Mouse (Mus musculus) heart, adult 9 months (tissue): Measurements from ENCODE around the gene Tnnt2.

Source experiments
- DNase-seq, 2 experiments: peaks; one replicate each; pipeline ENCODE4 v3.0.0; 2022; ENCODE audit warnings: low spot score in 2 of 2

Gene Tnnt2

GRCm38 (mm10) chr1:135835716-135836483, at the start of gene Tnnt2:
Gene Tnnt2, plus strand, starts transcription at chr1:135836354.
- peak; percentile 76 to 84 for DNase-seq

- DNase-seq = peak; percentile 59 to 66
Observed at GRCm38 (mm10) chr1:135787799-135788198, 48.4 kb upstream of the Tnnt2 start.

- no peak for DNase-seq
Observed at GRCm38 (mm10) chr1:135788708-135789107, 47.4 kb upstream of the Tnnt2 start.

- DNase-seq = peak in 1 of 2 experiments; percentile 41
Observed at GRCm38 (mm10) chr1:135789815-135790214, 46.3 kb upstream of the Tnnt2 start.

- no peak for DNase-seq
Observed at GRCm38 (mm10) chr1:135792143-135792939, 43.8 kb upstream of the Tnnt2 start.

GRCm38 (mm10) chr1:135793370-135794215, 42.6 kb upstream of the Tnnt2 start:
- DNase-seq = no peak

GRCm38 (mm10) chr1:135794216-135795134, 41.7 kb upstream of the Tnnt2 start:
- DNase-seq = no peak

- DNase-seq = no peak
Observed at GRCm38 (mm10) chr1:135798492-135798891, 37.7 kb upstream of the Tnnt2 start.

- no peak for DNase-seq
Observed at GRCm38 (mm10) chr1:135799109-135799627, 37.0 kb upstream of the Tnnt2 start.

GRCm38 (mm10) chr1:135800192-135800950, 35.8 kb upstream of the Tnnt2 start:
- no peak for DNase-seq

- DNase-seq = no peak
Observed at GRCm38 (mm10) chr1:135807546-135807945, 28.6 kb upstream of the Tnnt2 start.

- no peak for DNase-seq
Observed at GRCm38 (mm10) chr1:135810180-135810579, 26.0 kb upstream of the Tnnt2 start.

GRCm38 (mm10) chr1:135811016-135811646, 25.0 kb upstream of the Tnnt2 start:
- DNase-seq = peak; percentile 58 to 71

- no peak for DNase-seq
Observed at GRCm38 (mm10) chr1:135812205-135812604, 23.9 kb upstream of the Tnnt2 start.

- DNase-seq = no peak
Observed at GRCm38 (mm10) chr1:135812618-135813017, 23.5 kb upstream of the Tnnt2 start.

GRCm38 (mm10) chr1:135813071-135813470, 23.1 kb upstream of the Tnnt2 start:
- no peak for DNase-seq

- DNase-seq = no peak
Observed at GRCm38 (mm10) chr1:135813687-135814395, 22.3 kb upstream of the Tnnt2 start.

GRCm38 (mm10) chr1:135814531-135814930, 21.6 kb upstream of the Tnnt2 start:
- no peak for DNase-seq

- DNase-seq = no peak
Observed at GRCm38 (mm10) chr1:135817595-135817994, 18.6 kb upstream of the Tnnt2 start.
